Mouse (Mus musculus) megakaryocyte, adult 5-6 weeks (primary cell): ENCODE measurements around the gene Ocln. TPM values are rescaled to one million over a fixed set of nuclear protein-coding genes. Genes with fewer than 3 reads are reported as not detected.
"Not testable (repeated sequence)": the region's sequence is repeated elsewhere in the genome, so short reads cannot be mapped to it uniquely, and the experiment has no call there.

ENCODE experiments used
- ATAC-seq: 2 replicates; pipeline ENCODE4 v1.8.0; 2016; ENCODE audit warnings: mild to moderate bottlenecking, inconsistent platforms; ENCODE audit not compliant: poor library complexity, severe bottlenecking
- total RNA-seq, 2 experiments: library from RNA; stranded (forward) in 1 of 2; stranded (reverse) in 1 of 2; fragments of 153-499, 151-499 nt in 1 of 2; fragments of 221-1000, 200-1000 nt in 1 of 2; gene quantifications; 2 replicates each; pipeline versions ENCODE4 v1.2.3 to v1.2.4; 2015 to 2017

The Ocln gene
- total RNA-seq, 2 experiments from 2014 or later: not detected

DNA sequence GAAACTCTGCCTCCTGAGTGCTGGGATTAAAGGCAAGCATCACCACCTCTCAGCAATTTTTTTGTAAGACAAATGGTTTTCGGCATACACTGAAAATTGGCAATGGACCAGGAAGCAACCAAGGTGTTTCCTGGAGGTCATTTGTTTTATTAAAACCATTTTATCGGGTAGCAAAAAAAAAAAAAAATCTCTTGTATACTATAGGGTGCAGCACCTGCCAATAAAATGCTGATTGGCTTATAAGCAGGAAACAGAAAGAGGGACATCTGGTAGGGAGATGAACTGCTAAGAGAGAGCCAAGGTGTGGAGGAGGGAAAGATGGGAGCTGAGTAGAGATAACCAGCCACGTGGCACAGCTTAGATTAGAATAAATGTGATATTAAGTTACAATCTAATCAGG is 7.0 kb downstream of the Ocln start:
- no peak for ATAC-seq

DNA sequence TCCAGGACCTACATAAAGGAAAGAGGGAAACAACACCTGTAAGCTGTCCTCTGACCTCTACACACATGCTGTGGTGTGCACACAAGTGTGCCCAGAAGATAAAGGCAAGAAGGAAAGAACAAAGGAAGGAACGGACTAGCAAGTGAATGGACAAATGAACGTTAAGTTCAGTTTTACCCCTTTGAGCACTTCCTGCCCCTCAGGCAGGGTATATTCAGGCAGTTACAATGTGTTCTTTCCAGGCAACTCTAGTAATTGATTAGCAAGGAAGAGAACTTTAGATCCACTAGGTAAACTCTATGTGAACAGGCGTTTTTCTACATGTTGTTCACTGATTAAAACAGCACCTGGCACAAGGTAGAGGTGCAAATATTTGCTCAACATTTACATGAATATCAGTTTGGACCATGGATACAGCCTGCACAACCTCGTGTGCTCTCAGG is 8.3 kb downstream of the Ocln start:
- no peak for ATAC-seq

DNA sequence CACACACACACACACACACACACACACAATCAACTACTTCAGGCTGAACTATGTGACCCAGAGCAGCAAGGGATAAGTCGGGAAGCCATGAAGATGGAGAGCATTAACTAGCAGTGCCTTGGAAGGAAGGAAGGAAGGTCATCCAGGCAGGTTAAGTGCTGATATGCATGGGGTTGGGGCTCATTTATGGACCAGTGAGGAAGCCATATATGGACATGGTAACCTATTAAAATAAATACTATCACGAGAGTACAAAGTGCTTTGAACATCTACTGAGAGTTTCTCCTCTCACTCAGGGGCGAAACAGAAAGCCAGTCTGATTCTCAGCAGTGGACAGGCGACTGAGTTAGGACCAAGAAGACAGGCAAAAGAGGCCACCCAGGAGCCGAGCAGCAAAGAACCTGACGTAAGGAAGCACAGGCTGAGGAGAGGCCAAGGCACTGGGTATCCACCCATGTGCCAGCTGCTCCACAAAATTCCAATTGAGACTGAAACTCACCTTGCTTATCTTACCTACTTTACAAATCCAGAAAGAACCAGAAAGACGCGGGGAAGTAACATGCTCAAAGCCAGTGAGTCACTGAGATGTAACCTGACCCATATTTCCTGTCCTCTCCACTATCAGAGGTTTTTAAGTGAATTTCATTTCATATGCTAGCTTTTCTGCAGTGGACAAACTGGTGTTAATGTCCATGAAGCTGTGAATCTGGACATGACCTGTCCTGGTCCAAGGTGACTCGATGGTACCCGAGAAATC is 9.3 kb downstream of the Ocln start:
- no peak for ATAC-seq

DNA sequence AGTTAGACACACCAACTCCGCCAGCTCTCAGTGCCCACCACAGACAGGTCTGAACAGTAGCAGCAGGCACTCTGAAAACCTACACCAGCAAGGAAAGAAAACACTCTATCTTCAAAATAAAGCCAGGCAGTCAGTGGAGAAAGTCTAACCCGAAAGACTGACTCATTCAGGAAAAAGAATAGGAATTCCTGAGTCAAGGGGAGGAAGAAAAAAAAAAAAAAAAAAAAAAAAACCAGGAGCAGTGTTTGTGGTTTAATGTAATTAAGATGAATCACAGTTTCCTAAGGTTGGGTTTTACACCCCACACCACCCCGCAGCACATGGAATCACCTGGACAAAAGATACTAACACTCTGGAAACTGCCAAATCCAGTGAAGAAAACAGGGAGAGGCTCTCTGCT is 16.4 kb downstream of the Ocln start:
- no peak for ATAC-seq

DNA sequence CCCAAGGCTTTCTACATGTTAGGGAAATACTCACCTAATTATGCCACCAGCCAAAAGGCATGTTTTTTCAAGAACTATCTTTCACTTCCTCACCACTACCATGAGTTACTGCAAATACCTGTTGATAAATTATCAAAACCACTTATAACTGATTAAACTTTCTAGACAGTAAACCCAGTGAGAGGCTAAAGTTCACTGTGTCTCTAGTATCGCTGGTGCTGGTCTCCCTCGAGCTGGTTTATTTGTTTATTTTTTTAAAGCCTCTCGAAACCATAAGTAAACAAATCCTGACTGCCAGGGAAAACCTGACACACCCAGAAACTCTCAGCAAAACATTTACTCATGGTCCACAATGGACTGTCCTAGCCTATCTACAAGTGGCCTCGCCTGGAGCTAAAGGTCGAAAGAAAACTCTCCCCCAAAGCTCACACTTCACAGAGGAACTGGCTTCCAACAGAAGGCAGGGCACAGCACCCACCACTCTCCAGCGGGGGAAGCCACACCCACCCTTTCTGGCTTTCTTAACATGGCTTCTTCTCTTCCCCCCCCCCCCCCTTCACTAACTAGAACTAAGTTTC is 19.6 kb downstream of the Ocln start:
- ATAC-seq: no peak

DNA sequence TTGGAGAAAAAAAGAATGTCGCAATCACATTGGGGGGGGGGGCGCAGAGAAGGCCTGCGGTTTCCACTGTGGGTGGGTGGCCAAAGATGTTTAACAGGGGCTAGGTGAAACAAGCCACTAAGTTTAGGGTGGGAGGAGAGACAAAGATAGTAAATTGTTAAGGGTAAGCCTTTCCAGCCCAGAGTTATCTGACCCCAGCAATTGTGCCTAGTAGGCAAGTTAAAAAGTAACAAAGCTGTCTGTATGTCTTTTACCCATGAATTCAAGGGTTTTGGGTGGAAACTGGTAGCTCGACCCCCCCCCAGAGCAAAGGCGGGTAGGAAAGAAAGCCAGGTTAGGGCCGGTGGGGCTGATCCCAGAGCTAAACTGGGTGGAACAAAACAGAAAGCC is 25.9 kb downstream of the Ocln start:
- ATAC-seq: no peak

DNA sequence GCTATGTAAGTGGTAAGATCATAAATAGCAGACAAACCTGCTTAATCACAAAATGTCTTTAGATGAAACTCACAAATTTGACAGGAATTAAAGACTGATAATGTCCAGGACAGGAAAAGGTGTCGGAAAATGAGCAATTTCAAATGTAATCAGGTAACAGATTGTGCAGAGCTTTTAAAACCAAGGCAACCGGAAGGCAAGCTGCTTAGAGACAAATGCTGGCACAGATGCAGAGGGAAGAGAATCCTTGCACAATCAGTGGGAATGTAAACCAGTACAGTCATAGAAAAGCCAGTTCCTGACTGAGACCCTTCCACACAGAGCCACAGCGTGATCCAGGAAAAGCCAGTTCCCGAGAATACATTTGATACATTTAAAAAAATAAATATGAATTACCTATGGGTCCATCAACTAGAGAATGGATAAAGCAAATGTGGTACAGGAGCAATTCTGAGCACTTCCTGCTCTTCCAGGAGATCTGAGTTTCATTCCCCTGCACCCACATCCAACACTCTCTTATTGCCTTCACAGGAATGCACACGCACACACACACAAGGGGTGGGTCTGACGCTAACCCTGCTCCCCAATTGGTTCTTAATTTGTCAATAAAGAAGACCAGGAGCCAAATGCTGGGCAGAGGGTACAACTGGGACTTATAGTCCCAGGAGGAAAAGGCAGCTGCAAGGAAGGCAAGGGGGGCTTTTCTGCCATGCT is 26.4 kb downstream of the Ocln start:
- ATAC-seq: no peak

DNA sequence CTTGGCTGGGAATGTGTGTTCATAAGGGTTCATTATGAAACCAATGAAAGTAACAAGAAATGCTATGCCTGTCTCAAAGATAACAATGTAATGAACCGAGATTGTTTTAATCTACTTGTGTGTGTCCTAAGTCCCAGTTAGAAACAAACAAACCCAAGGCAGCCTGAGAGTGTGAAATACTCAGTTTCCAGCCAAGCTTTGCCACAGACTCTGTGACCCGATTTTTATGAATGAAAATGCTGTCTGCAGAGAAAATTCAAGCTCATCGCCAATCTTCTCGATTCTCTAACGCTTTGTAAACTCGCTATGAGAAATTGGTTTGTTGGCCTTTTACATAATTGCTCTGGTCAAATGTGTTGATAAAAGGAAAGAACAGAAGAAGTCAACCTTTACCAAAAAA is 27.6 kb downstream of the Ocln start:
- no peak for ATAC-seq

DNA sequence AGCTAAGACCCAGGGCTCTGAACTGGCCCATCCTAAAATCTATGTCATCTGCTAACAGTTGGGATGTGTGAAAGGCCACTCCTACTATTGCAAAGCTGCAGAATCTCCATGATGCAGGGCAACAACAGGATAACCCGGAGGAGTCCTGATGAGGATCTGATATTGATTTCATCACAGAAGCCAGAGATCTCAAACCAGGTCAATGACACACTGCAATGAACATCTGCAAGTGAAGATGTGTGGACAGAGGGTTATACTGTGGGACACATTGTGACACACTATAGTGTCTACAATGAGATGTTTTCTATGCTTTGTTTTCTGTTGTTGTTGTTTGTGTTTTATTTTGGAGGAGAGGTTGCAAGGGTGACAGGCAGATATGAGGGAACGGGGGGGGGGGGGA is 28.8 kb downstream of the Ocln start:
- ATAC-seq: no peak

DNA sequence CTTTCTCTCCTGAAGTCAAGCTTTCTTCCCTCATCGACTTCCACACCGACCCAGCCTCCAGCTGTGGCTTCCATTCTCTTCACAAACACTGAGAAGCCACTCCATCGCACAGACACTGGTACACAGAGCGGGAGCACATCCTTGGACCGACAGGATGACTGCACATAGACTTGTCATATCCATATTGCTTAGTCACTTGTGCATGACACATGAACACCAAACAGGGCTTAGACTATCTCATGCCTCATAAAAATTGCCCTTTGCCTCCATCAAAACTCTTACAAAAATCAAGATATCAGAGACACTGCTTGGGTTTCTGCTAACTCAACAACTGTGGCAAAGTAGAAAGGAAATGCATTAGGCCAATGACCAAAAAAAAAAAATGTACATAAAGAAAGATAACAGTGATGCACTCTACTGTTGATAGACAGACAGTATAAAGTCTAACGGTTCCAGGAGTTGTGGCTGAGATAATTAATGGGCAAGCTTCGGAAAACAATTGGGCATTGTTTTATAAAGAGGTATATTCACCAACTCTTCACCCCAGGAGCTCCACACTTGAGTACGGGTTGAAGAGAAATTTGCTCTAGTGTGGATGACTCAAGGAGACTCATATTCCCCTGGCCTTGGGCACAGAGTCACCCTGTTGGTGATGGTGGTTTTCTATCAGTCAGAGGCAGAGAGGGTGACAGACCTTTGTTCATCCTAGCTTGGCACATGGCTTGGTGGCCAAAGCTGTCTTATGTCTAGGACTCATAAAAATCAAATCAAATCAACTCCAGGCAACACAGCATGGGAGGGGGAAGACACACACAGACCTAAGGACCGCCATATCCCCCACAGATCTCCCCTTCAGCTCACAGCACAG is 30.6 kb downstream of the Ocln start:
- no peak for ATAC-seq

DNA sequence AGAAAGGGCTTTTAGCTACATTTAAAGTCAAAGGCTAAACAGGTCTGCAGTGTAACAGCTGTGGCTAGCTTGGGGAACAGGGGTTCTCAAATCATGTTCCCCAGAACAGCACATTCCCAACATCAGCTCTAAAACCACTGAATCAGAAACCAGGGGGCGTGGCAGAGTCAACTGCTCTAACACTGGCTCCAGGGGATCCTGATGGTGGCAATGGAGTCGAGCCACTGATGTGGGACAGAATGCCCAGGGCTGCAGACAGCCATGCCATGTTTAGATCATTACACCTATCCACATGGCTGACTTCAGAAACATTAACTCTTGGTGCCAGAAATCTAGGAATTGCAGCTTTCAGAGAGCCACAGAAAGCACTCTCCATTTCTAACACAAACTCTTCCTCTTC is 33.4 kb downstream of the Ocln start:
- no peak for ATAC-seq

DNA sequence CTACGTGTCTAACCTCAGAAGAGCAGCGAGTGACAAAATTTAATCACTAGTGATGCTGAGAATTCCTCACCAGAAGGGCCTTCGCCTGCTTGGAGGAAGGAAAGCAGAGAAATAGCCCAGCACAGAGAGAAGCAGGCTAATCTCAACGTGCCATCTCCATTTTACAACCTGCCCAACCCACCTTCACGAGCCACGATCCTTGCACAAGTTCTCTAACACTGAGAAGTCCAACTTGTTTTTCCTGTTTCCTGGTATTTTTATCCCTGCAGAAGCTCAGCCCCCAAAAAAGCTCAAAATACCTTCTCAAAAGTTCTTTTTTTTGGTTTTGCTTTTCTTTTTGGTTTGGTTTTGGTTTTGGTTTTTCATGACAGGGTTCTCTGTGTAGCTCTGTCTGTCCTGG is 34.3 kb downstream of the Ocln start:
- no peak for ATAC-seq

DNA sequence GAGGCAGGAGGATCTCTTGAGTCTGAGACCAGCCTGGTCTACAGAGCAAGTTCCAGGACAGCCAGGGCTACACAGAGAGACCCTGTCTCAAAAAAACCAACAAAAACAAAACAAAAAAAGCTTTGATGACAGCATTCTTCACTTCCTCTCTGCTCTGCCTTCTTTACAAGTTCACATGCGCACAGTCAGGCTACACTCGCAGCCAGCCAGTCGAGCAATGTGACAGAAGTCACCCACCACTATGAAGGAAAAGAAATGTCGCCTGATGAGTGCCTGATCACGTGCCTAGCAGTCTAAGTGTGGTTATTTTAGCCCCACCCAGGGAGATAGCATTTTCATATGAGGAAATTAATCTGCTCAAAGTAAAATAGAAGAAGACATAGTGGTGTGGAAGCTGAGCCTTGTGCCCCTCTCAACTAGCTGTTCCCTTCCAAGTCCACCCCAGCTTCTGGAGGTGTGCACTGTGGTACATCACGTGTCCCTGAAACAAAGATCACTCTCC is 34.8 kb downstream of the Ocln start:
- ATAC-seq: no peak

DNA sequence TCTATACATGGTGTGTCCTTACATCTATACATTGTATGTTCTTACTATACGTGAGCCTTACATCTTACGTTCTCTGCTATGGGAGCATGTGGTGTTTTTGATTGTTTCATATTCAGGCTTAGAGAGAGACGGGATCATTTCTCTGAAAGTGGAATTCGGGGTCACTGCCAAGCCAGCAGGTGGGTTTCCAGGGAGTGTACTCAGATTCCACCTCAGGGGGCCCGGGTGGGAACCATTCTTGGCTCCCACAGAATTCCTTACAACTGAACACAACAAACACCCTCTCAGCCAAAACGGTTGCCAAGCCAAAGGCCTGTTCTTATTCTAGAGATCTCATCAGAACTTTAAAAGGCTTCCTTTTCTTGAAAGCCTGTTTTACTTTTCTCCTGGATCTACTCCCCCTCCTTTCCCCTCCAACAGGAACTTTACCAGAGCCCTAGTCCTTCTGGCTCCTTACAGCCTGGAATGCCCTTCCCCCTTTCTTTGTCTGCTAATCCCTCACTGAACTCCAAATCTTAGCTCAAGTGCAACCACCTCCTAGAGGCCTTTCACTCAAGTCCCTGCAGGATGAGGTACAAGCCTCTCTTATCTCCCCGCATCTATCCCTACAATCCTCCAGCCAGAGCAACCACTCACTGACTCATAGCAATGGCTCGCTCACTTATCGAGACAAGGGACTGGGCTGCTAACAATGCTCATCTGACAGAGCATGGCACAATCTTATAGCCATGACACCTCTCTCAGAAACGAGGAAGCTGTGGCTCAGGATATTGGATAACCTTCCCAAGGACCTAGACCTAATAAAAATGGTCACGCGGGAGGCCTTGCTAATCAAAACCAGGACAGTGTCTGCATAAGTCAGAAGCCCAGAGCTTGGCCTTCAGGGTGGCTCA is 36.1 kb downstream of the Ocln start:
- no peak for ATAC-seq

DNA sequence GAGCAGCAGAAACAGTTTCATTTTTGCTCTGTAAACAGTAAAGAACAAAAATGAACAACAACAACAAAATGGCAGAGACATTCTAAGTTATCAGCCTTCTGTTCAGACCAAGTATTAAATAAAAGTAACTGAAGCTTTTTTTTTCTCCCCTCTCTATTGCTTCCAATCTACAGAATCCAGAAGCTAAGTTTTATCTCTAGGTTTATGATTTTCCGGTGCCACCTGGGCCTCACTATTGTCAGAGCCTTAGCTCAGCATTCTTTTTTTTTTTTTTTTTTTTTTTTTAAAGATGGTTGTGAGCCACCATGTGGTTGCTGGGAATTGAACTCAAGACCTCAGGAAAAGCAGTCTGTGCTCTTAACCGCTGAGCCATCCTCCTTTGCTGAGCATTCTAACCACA is 39.7 kb downstream of the Ocln start:
- ATAC-seq: no peak

DNA sequence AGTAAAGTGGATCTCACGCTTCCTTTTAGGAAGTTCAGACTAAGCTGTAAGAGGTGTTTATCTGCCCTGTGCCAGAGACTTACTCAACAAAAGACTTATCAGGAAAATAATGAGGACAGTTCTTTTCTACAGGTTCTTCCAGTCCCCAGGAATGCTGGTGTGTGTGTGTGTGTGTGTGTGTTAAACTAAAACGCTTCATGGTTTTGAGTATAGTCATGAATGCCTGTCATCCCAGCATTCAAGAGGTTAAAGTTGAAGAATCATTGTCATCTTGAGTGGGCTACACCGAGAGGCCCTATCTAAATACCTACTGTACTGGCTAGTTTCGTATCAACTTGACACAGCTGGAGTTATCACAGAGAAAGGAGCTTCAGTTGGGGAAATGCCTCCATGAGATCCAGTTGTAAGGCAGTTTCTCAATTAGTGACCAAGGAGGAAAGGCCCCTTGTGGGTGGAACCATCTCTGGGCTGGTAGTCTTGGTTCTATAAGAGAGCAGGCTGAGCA is 40.6 kb downstream of the Ocln start:
- ATAC-seq: no peak

DNA sequence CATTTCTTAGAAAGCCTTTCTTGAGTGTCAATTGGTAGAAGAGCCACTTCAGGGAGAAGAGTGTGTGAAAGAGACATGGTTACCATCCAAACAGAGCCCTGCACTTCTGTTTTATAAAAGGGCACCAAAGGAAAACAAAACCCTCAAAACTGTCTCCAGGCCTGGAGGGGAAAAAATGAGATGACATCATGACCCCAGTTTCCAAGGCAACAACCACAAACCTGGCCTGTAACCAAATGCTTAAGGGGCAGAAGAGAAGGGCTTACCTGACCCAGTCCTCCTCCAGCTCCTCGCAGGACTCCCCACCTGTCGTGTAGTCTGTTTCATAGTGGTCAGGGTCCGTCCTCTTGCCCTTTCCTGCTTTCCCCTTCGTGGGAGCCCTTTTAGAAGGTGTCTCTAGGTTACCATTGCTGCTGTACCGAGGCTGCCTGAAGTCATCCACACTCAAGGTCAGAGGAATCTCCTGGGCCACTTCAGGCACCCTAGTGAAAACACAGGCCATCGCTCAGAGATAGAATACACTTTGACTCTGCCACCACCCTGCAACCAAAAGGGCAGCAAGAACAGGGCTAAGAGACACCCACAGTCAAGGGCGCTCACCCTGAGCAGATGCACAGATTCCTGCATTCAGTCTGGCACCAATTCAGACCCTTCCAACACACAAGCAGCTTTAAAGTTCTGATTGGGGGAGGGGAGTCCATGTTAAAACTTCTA is 41.2 kb downstream of the Ocln start:
- ATAC-seq: no peak

DNA sequence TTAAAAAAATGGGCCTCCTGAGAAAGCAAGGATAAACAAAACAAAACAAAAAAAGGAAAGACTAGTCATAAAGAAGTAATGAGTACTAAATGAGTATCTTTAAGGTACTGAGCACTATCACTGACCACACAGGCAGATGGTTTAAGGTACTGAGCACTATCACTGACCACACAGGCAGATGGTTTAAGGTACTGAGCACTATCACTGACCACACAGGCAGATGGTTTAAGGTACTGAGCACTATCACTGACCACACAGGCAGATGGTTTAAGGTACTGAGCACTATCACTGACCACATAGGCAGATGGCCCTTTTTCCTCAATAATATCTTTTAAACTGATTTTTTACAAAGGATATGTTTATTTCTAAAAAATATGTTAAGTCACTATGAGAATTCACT is 52.9 kb downstream of the Ocln start:
- ATAC-seq: not testable (repeated sequence)

DNA sequence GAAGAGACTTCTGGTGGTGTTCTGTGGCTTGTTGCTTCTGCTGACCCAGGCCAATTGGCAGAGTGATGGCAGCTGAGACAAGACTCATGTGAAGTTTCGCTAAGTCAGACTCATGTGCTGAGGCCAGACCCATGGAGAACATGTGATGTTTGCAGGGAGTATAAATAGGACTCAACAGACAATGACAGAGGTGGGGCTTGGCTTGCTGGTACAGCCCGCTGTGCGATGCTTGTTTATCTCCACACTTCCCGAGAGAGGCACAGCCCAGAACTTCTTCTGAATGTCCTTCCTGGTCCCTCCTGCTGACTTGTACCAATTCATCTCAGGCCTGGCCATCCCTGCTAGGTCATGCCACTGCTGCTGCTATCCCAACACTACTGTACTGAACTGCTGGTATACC is 57.2 kb downstream of the Ocln start:
- no peak for ATAC-seq
